Mouse (Mus musculus) layer of hippocampus, adult 9-10 months (tissue): ENCODE measurements around the gene Psmb6.
"Not testable (repeated sequence)": the region's sequence is repeated elsewhere in the genome, so short reads cannot be mapped to it uniquely, and the experiment has no call there.

Source experiments
- DNase-seq: peaks from one replicate; pipeline ENCODE4 v3.0.0; 2022; ENCODE audit warnings: low spot score

Gene Psmb6

DNA sequence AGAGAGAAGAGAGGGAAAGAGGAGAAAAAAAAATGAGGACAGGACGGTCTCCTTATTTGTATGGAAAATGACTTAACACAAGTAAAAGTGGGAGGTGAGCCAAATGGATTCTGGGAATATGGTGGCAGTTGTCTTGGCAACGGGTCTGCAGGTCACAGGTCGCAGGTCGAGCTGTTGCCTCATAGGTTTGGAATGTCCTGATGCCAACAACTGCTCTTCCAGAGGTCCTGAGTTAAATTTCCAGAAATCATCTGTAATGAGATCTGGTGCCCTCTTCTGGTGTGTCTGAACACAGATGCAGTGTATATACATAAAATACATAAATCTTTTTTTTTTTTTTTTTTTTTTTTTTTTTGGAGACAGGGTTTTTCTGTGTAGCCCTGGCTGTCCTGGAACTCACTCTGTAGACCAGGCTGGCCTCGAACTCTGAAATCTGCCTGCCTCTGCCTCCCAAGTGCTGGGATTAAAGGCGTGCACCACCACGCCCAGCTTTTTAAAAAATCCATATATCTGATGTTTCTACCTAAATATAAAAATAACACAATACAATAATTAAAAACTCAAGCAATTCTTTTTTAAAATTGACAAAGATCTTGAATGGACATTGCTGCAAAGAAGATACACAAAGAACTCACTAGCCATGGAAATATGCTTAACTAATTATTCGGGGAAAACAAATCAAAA lies 1.7 kb upstream of the Psmb6 start:
- not testable (repeated sequence) for DNase-seq

DNA sequence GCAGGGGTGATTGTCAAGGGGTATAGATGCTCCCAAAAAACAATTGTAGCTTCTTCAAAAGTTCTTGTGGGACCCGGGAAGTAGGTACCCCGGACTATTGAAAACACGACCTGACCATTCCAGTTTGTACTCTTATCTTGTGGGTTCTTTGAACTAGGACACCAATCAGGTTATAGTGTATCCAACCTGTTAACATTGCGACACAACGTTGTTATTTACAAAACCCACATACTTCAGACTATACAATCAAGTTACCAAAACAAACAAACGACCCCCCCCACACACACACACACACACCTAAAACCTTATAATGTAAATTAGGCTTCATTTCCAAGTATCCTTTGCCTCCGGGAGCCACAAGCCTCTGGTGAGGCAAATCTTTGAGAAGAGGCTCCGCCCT lies 385 bp upstream of the Psmb6 start:
- no peak for DNase-seq

GRCm38 (mm10) chr11:70525726-70526125 lies 559 bp downstream of the Psmb6 start:
- DNase-seq, result no peak

DNA sequence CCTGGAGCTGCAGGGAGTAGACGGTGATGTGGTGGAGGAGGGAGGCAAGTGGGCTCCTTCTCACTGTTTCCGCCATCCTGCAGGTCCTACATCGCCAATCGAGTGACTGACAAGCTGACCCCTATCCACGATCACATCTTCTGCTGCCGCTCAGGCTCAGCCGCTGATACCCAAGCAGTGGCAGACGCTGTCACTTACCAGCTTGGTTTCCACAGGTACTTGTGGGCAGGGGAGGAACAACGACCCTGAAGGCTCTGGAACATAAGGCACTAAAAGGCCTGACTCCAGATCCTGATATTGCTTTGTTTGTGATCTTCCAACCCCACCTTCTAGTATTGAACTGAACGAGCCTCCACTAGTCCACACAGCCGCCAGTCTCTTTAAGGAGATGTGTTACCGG lies 1.0 kb downstream of the Psmb6 start:
- DNase-seq, result no peak

DNA sequence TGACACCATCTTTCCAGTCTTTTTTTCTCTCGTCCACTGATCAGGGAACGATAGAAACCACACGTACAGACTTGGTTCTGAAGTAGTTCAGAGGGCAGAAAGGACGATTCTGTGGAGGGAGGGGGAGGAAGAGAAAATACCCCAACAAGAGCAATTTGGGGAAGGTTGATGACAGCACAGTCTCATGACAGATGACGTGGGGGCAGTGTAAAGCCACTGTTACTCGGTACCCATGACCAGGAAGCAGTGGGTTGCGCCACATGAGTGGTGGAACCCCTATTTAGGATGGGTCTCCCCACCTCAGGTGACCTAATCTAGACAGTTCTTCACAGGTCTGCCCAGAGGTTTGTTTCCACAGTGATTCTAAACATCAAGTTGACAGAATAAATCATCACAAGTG lies 3.4 kb downstream of the Psmb6 start:
- DNase-seq, result no peak

DNA sequence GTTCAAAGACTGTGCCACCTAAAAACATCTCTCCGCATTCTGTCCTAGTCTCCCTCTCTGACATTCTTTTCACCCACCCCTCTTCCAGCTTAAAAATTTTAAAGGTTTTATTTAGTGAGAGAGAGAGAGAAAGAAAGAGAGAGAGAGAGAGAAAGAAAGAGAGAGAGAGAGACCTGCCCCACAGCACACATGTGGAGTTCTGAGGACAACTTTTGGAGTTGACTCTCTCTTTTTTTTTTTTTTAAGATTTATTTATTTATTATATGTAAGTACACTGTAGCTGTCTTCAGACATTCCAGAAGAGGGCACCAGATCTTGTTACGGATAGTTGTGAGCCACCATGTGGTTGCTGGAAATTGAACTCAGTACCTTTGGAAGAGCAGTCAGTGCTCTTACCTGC lies 5.9 kb downstream of the Psmb6 start:
- DNase-seq, result not testable (repeated sequence)

- DNase-seq, result no peak
These were observed 7.7 kb downstream of the Psmb6 start, which contains the start of gene Gm40193 for GRCm38 (mm10) chr11:70532839-70533238. Gene Gm40193 (minus strand): TSS chr11:70532939.

DNA sequence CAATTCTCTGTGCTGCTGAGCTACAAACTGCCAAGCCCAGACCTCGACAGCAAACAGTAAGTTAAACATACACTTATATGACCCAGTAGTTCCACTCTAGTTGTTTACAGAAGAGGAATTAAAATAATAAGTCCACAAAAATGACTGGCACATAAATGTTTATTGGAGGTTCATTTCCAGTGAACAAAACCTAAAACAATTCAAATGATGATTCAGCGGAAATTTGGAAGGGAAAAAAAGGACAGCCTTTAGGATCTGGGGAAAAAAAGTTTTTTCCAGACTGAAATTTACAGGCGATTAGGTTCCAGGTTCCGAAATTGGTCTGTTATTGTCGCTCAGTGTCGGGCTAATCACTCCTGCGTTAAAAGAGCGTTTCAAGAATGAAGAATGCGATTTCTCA lies 14.3 kb downstream of the Psmb6 start:
- DNase-seq, result no peak

DNA sequence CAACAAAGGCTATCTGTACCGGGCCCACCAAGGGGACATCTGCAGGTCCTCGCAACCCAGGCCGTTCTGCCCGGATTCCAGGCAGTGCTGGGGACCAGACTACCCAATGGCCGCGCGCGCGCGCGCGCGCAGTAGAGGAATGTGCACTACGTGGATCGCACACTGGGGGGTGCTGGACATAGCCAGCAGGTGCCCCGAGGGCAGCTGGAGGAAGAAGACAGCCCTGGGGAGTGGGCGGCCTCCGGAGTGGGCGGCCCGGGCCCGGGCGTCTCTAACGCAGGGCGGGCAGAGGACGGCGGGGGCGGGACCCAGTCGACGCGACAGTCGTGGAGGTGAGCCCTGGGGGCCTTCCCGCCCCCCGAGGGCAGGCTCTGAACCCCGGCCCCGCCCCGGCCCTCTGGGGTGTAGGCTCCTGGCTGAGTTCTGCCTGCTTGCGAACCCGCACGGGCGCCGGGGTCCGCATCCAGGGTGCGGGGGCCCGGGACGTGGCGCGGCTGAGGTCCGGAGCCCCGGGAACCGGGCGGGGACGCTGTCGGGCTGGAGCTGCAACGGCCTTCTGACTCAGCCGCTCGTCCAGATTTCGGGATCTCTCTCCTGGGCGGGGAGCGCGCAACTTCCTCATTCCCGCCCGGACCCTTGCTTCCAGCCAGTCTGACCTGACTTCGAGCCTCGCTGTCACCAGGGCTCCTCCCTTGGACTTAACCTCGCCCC lies 14.9 kb downstream of the Psmb6 start, which contains the start of gene Pld2:
Gene Pld2 (plus strand): TSS at position 188 of the 711 bp plus-strand sequence.
- DNase-seq, result no peak

- no peak for DNase-seq
These were observed 15.8 kb downstream of the Psmb6 start for GRCm38 (mm10) chr11:70540928-70541327.

DNA sequence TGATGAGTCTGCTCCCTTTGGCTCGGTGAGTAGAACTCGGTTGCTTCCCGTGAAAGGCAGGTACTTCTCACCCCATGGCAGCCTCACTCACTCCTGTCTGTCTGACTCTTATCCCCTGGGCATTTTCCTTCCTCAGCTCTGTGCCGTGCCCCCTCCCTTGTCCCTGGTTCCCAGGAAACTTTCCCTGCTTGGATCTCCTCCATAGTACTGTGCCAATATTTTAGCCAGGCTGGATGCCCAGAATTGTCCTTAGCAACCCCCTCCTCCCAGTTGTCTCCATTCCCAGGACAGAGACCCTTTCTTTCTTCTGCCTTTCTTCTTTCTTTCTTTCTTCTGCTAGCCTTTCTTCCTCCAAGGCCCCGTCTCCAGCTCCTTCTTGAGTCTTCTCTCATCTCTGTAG lies 16.2 kb downstream of the Psmb6 start:
- DNase-seq, result no peak

GRCm38 (mm10) chr11:70544496-70544895 lies 19.3 kb downstream of the Psmb6 start:
- no peak for DNase-seq

DNA sequence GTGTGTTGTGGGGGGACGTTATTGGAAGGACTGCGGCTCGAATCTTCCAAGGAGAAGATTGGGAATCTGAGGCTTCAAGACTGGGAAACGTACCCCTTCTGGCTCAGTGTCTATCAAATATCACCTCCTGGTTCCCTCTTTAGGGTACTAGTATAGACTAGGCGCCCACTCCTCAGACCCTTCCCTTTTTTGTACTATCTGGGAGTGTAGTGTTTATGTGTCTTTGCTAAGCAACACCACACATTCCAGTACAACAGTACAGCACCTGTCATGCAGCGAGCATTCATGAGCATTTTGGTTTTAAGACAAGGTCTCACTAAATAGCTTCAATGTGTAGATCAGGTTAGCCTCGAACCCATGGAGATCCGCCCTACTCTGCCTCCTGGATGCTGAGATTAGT lies 26.4 kb downstream of the Psmb6 start:
- DNase-seq, result no peak

GRCm38 (mm10) chr11:70553940-70554339 lies 28.8 kb downstream of the Psmb6 start:
- no peak for DNase-seq

DNA sequence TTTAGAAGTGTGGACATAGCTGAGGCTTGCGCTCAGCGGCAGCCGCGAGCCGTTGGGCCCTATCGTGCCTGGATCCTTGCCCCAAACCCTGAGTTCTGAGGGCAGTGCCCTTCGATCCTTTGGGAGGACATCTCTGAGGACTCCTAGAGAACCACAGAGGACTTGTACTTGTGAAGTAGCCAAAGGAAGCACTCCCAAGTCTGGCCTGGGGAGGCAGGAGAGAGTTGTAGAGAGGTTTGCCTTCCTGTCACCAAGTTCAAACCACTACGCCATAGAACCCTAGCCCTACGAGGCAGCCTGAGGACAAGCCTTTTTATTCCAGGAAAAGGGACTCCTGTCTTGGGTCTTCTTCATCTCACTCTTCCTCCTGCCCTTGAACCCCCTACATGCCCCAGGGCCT lies 32.4 kb downstream of the Psmb6 start:
- no peak for DNase-seq

GRCm38 (mm10) chr11:70561937-70562286 lies 36.7 kb downstream of the Psmb6 start:
- DNase-seq, result no peak

GRCm38 (mm10) chr11:70562287-70562994 lies 37.3 kb downstream of the Psmb6 start, which contains the start of gene Mink1:
Gene Mink1 (plus strand): TSS chr11:70562881.
- DNase-seq, result peak; percentile 77

DNA sequence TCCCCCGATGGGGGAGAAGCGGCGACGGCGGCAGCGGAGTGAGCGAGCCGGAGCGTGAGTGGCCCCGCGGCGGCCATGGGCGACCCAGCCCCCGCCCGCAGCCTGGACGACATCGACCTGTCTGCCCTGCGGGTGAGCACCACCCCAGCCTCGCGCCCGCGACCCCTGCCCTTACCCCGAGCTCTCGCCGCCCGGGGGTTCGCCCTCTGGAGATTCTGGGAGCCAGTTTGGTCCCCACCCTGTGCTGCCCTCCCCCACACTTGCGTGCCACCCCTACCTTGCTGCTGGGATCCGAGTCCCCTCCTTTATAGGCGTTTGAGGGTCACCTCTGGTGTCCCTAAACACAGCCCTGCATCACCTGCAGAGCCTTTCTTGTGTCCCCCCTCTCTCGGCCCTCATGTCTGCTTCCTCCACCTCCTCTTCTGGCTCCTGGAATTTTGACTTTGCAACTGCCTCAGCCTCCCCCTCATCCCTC lies 37.9 kb downstream of the Psmb6 start:
- no peak for DNase-seq

DNA sequence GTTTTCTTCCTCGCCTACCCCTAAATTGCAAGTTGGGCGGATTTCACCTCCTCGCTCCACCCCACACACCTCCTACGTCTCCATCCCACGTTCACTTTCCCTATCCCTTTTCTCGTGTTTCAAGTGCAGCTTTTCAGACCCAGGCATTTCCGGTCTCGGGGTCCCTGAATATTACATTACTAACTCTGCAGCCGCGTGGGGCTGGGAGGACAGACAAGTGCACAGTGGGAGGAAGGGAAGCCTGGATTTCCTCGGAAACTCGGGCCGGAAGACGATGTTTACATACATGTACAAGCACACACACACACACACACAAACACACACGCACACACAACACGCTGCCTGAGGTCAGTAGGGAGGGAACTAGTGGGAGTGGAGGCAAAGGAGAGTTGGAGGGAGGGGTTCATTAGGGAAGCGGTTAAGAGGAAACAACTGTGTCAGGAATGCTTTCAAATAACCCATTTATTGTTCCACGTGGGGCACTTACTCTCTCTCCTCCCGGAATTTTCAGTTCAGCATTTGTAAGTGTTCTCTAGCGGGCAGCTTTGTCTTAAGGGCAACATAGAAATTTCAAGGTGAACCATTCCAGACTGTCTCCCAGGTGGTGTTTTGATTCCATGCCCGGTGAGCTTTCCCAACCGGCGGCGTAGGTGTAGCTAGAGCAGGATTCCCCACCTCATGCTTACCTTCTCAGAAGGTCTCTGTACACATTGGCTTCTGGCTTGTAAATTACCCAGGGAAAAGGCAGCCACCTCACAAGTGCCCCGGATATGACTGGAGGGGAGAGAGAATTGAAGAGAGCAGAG lies 38.5 kb downstream of the Psmb6 start:
- DNase-seq, result no peak

GRCm38 (mm10) chr11:70564276-70564873 lies 39.2 kb downstream of the Psmb6 start:
- no peak for DNase-seq

DNA sequence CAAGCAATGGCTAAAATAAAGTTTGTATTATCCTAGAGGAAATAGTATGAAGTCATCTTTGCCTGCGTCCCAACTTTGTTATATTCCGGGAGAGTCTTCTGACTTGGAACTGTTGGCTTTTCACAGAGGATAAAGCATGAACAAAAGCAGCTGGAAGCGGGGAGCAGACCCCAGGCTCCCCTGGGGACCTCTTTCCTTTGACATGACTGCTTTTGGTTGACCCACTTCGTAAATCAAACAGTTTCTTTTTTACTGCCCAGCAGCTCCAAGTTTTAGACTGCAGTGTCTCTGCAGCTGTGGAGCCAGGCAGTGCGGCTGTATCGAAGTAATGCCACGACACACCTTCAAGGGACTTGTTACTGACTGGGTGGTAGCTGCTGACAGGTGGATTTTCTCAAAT lies 41.4 kb downstream of the Psmb6 start:
- no peak for DNase-seq

DNA sequence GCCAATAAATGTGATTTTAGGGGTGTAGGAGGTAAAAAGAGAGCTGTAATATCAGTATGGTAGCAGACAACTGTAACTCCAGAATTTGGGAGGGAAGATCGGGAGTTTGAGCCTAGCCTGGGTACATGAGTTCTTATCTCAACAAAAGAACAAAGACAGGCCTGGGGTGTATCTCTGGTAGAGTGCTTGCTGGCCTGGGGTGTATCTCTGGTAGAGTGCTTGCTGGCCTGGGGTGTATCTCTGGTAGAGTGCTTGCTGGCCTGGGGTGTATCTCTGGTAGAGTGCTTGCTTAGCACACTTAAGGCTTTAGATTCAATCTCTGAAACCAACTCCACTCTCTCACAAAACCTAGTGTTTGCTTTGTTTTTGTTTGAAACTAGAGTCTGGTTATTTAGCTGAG lies 45.4 kb downstream of the Psmb6 start:
- DNase-seq, result not testable (repeated sequence)
